In the genomic region with DNA sequence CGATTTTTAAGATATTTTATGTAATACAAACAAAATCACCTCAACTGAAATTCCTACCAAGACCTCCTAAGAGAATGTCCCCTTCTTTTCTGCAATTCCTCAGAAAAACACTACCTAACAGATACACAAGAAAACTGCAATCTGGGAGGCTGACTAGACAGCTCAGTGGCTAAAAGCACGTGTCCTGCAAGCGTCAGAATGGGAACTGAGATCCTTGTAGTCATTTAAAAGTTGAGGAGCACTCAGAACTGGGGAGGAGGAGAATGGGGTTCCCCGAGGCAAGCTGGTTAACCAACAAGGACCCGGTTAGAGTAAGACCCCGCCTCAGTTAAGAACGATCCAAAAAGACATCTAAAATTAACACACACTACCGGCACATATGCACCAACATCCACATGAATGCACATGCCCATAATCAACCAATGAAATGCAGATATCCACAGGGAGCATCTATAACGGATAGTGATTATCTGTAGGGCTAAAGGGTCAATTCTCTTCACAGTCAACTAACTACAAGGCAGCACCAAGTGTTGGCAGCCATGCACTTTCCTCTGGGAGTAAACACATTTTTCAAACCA, we compare ENCODE assay signal across 8 mouse cellular contexts. TPM values are rescaled to one million over a fixed set of nuclear protein-coding genes. Genes with fewer than 3 reads are reported as not detected.
DNase-seq lines count a peak whose midpoint lies in the region; ATAC-seq lines count a peak whose summit lies in the region.

No protein-coding gene starts in this region.

- 32% methylated on average over 9 of the region's 9 CpGs for whole genome bisulfite sequencing in kidney, embryonic 14.5 days
- 35% methylated on average over 9 of the region's 9 CpGs for WGBS in hindbrain, embryonic 12.5 days
- WGBS in midbrain, embryonic 14.5 days: 32% methylated on average over 9 of the region's 9 CpGs

- peak overlapping the region; percentile 96 for H3K4me3 ChIP-seq in kidney, embryonic 14.5 days (ENCODE audit: low read length)
- peak overlapping the region; percentile 90 for H3K4me3 ChIP-seq in hindbrain, embryonic 12.5 days
- H3K4me3 ChIP-seq in midbrain, embryonic 14.5 days (replicated peaks; ENCODE audit: low read depth, low read length): peak overlapping the region; percentile 95

- H3K4me1 ChIP-seq in kidney, embryonic 14.5 days (ENCODE audit: control insufficient read depth, insufficient read depth, low read length): peaks cover 11% of the 10 kb centered on the region; the same call in 1 of the 2 replicates
- peaks cover 16% of the 10 kb centered on the region for H3K4me1 ChIP-seq in hindbrain, embryonic 12.5 days
- H3K4me1 ChIP-seq in midbrain, embryonic 14.5 days (ENCODE audit: control insufficient read depth, insufficient read depth, low read length): peaks cover 15% of the 10 kb centered on the region

- peaks cover 31% of the 10 kb centered on the region for H3K9me3 ChIP-seq in kidney, embryonic 14.5 days (ENCODE audit: control insufficient read depth, low read length)
- peaks cover 22% of the 10 kb centered on the region for H3K9me3 ChIP-seq in hindbrain, embryonic 12.5 days (replicated peaks)
- peaks cover 16% of the 10 kb centered on the region for H3K9me3 ChIP-seq in midbrain, embryonic 14.5 days (ENCODE audit: control insufficient read depth, low read length)

- no peak overlapping the region for H3K27ac ChIP-seq in kidney, embryonic 14.5 days (ENCODE audit: low read depth, low read length)
- peak overlapping the region; percentile 78; the same call in 1 of the 2 replicates for H3K27ac ChIP-seq in hindbrain, embryonic 12.5 days
- H3K27ac ChIP-seq in midbrain, embryonic 14.5 days (replicated peaks; ENCODE audit: low read depth, low read length): no peak overlapping the region

- H3K9ac ChIP-seq in kidney, embryonic 14.5 days (ENCODE audit: low read depth, low read length): peak overlapping the region; percentile 92
- peak overlapping the region; percentile 89 for H3K9ac ChIP-seq in hindbrain, embryonic 12.5 days
- peak overlapping the region; percentile 84 for H3K9ac ChIP-seq in midbrain, embryonic 14.5 days (replicated peaks; ENCODE audit: low read length)

- ATAC-seq in kidney, embryonic 14.5 days (ENCODE audit: low FRiP score, low TSS enrichment): 0 out of 2 replicates have a peak, but pooled peaks have one; percentile 6
- no peak for ATAC-seq in hindbrain, embryonic 12.5 days (ENCODE audit: low FRiP score)
- ATAC-seq in midbrain, embryonic 14.5 days (ENCODE audit: low FRiP score, low TSS enrichment): no peak

- DNase-seq in kidney, postnatal 10 days: no peak
- peak; percentile 8 for DNase-seq in adipocyte (ENCODE audit: low spot score)
- no peak for DNase-seq in midbrain, embryonic 14.5 days
- no peak for DNase-seq in urinary bladder, postnatal 4 days (ENCODE audit: low spot score in 2 of 2)
- no peak for DNase-seq in cerebellum, postnatal 14 days
- no peak for DNase-seq in cerebellum, adult 18-20 months

- H3K4me2 ChIP-seq in kidney, embryonic 14.5 days (replicated peaks; ENCODE audit: low read depth, low read length): peak overlapping the region; percentile 52
- H3K4me2 ChIP-seq in hindbrain, embryonic 12.5 days (replicated peaks): peak overlapping the region; percentile 80
- H3K4me2 ChIP-seq in midbrain, embryonic 14.5 days (ENCODE audit: low read length): peak overlapping the region; percentile 82

- peaks cover 14% of the 10 kb centered on the region for H3K36me3 ChIP-seq in kidney, embryonic 14.5 days (ENCODE audit: control insufficient read depth, insufficient read depth, low read length)
- H3K36me3 ChIP-seq in hindbrain, embryonic 12.5 days: peaks cover 26% of the 10 kb centered on the region
- peaks cover 22% of the 10 kb centered on the region for H3K36me3 ChIP-seq in midbrain, embryonic 14.5 days (ENCODE audit: control insufficient read depth, insufficient read depth, low read length)

- H3K27me3 ChIP-seq in kidney, embryonic 14.5 days (ENCODE audit: control insufficient read depth, insufficient read depth, low read length): no peaks in the 10 kb centered on the region
- H3K27me3 ChIP-seq in hindbrain, embryonic 12.5 days: no peaks in the 10 kb centered on the region
- no peaks in the 10 kb centered on the region for H3K27me3 ChIP-seq in midbrain, embryonic 14.5 days (ENCODE audit: control insufficient read depth, insufficient read depth, low read length)

RNA-seq across cellular contexts. Expression of a gene that starts 1.0 kb away (rescaled TPM):
- polyA plus RNA-seq in kidney, embryonic 14.5 days (2014; fragmentation: Nextera tagmentation; extraction: Ambion mirVana): 26.4 and 36.6 TPM in 2 replicates
- 34.0 and 34.4 TPM in 2 replicates for polyA plus RNA-seq in hindbrain, embryonic 12.5 days (2016; fragmentation: Nextera tagmentation; extraction: Ambion mirVana)
- 17.5 and 26.6 TPM in 2 replicates for polyA plus RNA-seq in midbrain, embryonic 14.5 days (2014; fragmentation: Nextera tagmentation; extraction: Ambion mirVana)

RNA-seq across cellular contexts. Expression of a gene that starts 58.6 kb away (rescaled TPM):
- 56.1 and 74.5 TPM in 2 replicates for polyA plus RNA-seq in kidney, embryonic 14.5 days (2014; fragmentation: Nextera tagmentation; extraction: Ambion mirVana)
- polyA plus RNA-seq in hindbrain, embryonic 12.5 days (2016; fragmentation: Nextera tagmentation; extraction: Ambion mirVana): 43.9 and 48.2 TPM in 2 replicates
- polyA plus RNA-seq in midbrain, embryonic 14.5 days (2014; fragmentation: Nextera tagmentation; extraction: Ambion mirVana): 54.3 and 55.0 TPM in 2 replicates

RNA-seq across cellular contexts. Expression of a gene that starts 58.9 kb away (rescaled TPM):
- polyA plus RNA-seq in kidney, embryonic 14.5 days (2014; fragmentation: Nextera tagmentation; extraction: Ambion mirVana): 57.2 and 57.3 TPM in 2 replicates
- polyA plus RNA-seq in hindbrain, embryonic 12.5 days (2016; fragmentation: Nextera tagmentation; extraction: Ambion mirVana): 48.9 and 51.7 TPM in 2 replicates
- polyA plus RNA-seq in midbrain, embryonic 14.5 days (2014; fragmentation: Nextera tagmentation; extraction: Ambion mirVana): 57.5 and 65.3 TPM in 2 replicates
